Mouse (Mus musculus): Measurements from ENCODE around the gene Ccl26. TPM values are rescaled to one million over a fixed set of nuclear protein-coding genes. Genes with fewer than 3 reads are reported as not detected.

The Ccl26 gene
- polyA plus RNA-seq, 1 experiment: not detected

- DNase-seq: peak; percentile 98
- no peak within 1 kb of the TSS for H3K27ac ChIP-seq (ENCODE audit: control insufficient read depth, insufficient read depth, low read length)
- peaks cover 10% of the 10 kb centered on the region for H3K4me1 ChIP-seq (replicated peaks; ENCODE audit: control insufficient read depth, insufficient read depth, low read length)
- TF ChIP-seq POLR2A (IDR thresholded peaks at IDR 0.05; ENCODE audit: control insufficient read depth, extremely low read depth, insufficient read depth, low read length, poor library complexity): no peak
- TF ChIP-seq CTCF (IDR thresholded peaks at IDR 0.05; ENCODE audit: borderline replicate concordance, control insufficient read depth, extremely low read depth, insufficient read depth, low read length, poor library complexity): peak; percentile 32; the same call in 1 of the 2 replicates
- H3K27me3 ChIP-seq (ENCODE audit: control insufficient read depth, insufficient read depth, low read length): no peaks in the 10 kb centered on the region
- H3K36me3 ChIP-seq (ENCODE audit: control insufficient read depth, insufficient read depth, low read length): no peaks in the 10 kb centered on the region
- H3K4me3 ChIP-seq (ENCODE audit: control insufficient read depth, insufficient read depth, low read length): peak within 1 kb of the TSS; percentile 80
- WGBS: under 1% methylated on average over 46 of the region's 46 CpGs
Observed at GRCm38 (mm10) chr5:135544865-135545797, 18.2 kb downstream of the Ccl26 start, which contains the start of gene Hip1. Gene Hip1 (minus strand): TSS chr5:135545120.

DNA sequence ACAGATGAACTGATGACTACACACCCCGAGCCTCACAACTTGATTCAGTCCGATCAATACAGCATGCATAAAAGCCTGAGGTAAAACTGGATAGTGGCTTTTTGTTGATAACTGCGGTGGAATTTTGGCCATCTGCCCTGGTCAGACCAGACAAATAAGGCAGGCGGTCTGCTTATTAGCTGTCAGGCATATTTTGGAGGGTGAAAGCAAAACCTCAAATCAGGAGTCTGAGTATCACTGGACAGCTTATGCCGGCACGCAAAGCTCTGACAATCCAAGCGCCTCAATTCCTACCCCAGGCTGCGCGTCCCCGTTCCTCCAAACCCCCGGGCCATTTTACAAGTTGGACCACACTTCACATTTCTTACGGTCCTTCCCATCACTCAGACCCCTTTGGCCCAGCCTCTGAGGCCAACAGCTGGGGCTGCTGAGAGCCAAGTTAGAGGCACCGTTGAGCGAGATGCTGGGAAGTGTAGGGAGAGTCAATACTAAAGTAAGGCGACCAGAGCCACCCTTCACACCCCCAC, 19.3 kb downstream of the Ccl26 start:
- no peaks in the 10 kb centered on the region for H3K27me3 ChIP-seq (ENCODE audit: control insufficient read depth, insufficient read depth, low read length)
- H3K4me3 ChIP-seq (ENCODE audit: control insufficient read depth, insufficient read depth, low read length): peak overlapping the region; percentile 80; the same call in 1 of the 2 replicates
- no peaks in the 10 kb centered on the region for H3K36me3 ChIP-seq (ENCODE audit: control insufficient read depth, insufficient read depth, low read length)
- H3K27ac ChIP-seq (ENCODE audit: control insufficient read depth, insufficient read depth, low read length): no peak overlapping the region
- H3K4me1 ChIP-seq (replicated peaks; ENCODE audit: control insufficient read depth, insufficient read depth, low read length): peaks cover 10% of the 10 kb centered on the region
- no peak for DNase-seq
- TF ChIP-seq CTCF (IDR thresholded peaks at IDR 0.05; ENCODE audit: borderline replicate concordance, control insufficient read depth, extremely low read depth, insufficient read depth, low read length, poor library complexity) (no peak), POLR2A (IDR thresholded peaks at IDR 0.05; ENCODE audit: control insufficient read depth, extremely low read depth, insufficient read depth, low read length, poor library complexity) (no peak)
- 45% methylated on average over 15 of the region's 15 CpGs for WGBS

- peak; percentile 38 for DNase-seq
- H3K27me3 ChIP-seq (ENCODE audit: control insufficient read depth, insufficient read depth, low read length): no peaks in the 10 kb centered on the region
- peaks cover 8% of the 10 kb centered on the region for H3K4me1 ChIP-seq (replicated peaks; ENCODE audit: control insufficient read depth, insufficient read depth, low read length)
- no peak overlapping the region for H3K27ac ChIP-seq (ENCODE audit: control insufficient read depth, insufficient read depth, low read length)
- 12% methylated on average over 10 of the region's 10 CpGs for WGBS
- TF ChIP-seq CTCF (IDR thresholded peaks at IDR 0.05; ENCODE audit: borderline replicate concordance, control insufficient read depth, extremely low read depth, insufficient read depth, low read length, poor library complexity) (0 out of 2 replicates have a peak, but pooled peaks have one; percentile 23), POLR2A (IDR thresholded peaks at IDR 0.05; ENCODE audit: control insufficient read depth, extremely low read depth, insufficient read depth, low read length, poor library complexity) (no peak)
- no peaks in the 10 kb centered on the region for H3K36me3 ChIP-seq (ENCODE audit: control insufficient read depth, insufficient read depth, low read length)
- peak overlapping the region; percentile 25; the same call in 1 of the 2 replicates for H3K4me3 ChIP-seq (ENCODE audit: control insufficient read depth, insufficient read depth, low read length)
Observed at GRCm38 (mm10) chr5:135537794-135538214, 25.6 kb downstream of the Ccl26 start.

- Histone ChIP-seq H3K4me1 (replicated peaks; ENCODE audit: control insufficient read depth, insufficient read depth, low read length) (peaks cover 8% of the 10 kb centered on the region), H3K36me3 (ENCODE audit: control insufficient read depth, insufficient read depth, low read length) (no peaks in the 10 kb centered on the region), H3K27me3 (ENCODE audit: control insufficient read depth, insufficient read depth, low read length) (no peaks in the 10 kb centered on the region), H3K27ac (ENCODE audit: control insufficient read depth, insufficient read depth, low read length) (no peak overlapping the region), H3K4me3 (ENCODE audit: control insufficient read depth, insufficient read depth, low read length) (no peak overlapping the region)
- TF ChIP-seq CTCF (IDR thresholded peaks at IDR 0.05; ENCODE audit: borderline replicate concordance, control insufficient read depth, extremely low read depth, insufficient read depth, low read length, poor library complexity) (no peak), POLR2A (IDR thresholded peaks at IDR 0.05; ENCODE audit: control insufficient read depth, extremely low read depth, insufficient read depth, low read length, poor library complexity) (no peak)
- peak; percentile 16 for DNase-seq
- WGBS: 12% methylated on average over 4 of the region's 4 CpGs
Observed at GRCm38 (mm10) chr5:135537326-135537725, 26.0 kb downstream of the Ccl26 start.

- no peak for DNase-seq
- Histone ChIP-seq H3K36me3 (ENCODE audit: control insufficient read depth, insufficient read depth, low read length) (no peaks in the 10 kb centered on the region), H3K27me3 (ENCODE audit: control insufficient read depth, insufficient read depth, low read length) (no peaks in the 10 kb centered on the region), H3K4me3 (ENCODE audit: control insufficient read depth, insufficient read depth, low read length) (no peak overlapping the region), H3K27ac (ENCODE audit: control insufficient read depth, insufficient read depth, low read length) (no peak overlapping the region), H3K4me1 (replicated peaks; ENCODE audit: control insufficient read depth, insufficient read depth, low read length) (peaks cover 8% of the 10 kb centered on the region)
- TF ChIP-seq CTCF (IDR thresholded peaks at IDR 0.05; ENCODE audit: borderline replicate concordance, control insufficient read depth, extremely low read depth, insufficient read depth, low read length, poor library complexity): no peak
- TF ChIP-seq POLR2A (IDR thresholded peaks at IDR 0.05; ENCODE audit: control insufficient read depth, extremely low read depth, insufficient read depth, low read length, poor library complexity): no peak
Observed at GRCm38 (mm10) chr5:135535867-135536266, 27.5 kb downstream of the Ccl26 start.

DNA sequence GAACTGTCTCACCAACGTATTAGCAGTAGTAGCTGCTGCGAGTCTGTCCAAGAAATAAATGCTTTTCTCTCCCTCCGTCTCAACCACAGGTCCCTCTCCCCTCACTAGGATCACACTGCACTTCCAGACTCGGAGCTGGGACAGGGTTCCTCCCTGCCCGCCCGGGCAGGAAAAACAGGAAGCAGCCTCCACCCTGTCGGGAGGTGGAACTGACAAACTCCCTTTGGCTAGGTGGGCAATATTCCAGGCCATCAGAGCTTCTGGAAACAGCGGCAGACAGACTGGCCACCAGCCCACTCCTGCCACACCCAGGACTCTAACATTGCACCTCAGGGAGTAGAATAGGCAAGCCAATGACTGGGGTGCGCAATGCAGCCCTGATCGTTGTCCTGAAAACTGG, 29.9 kb downstream of the Ccl26 start:
- 91% methylated on average over 10 of the region's 10 CpGs for WGBS
- no peak overlapping the region for H3K27ac ChIP-seq (ENCODE audit: control insufficient read depth, insufficient read depth, low read length)
- no peak overlapping the region for H3K4me3 ChIP-seq (ENCODE audit: control insufficient read depth, insufficient read depth, low read length)
- TF ChIP-seq POLR2A (IDR thresholded peaks at IDR 0.05; ENCODE audit: control insufficient read depth, extremely low read depth, insufficient read depth, low read length, poor library complexity) (no peak), CTCF (IDR thresholded peaks at IDR 0.05; ENCODE audit: borderline replicate concordance, control insufficient read depth, extremely low read depth, insufficient read depth, low read length, poor library complexity) (no peak)
- peaks cover 8% of the 10 kb centered on the region for H3K4me1 ChIP-seq (replicated peaks; ENCODE audit: control insufficient read depth, insufficient read depth, low read length)
- no peak for DNase-seq
- H3K27me3 ChIP-seq (ENCODE audit: control insufficient read depth, insufficient read depth, low read length): no peaks in the 10 kb centered on the region
- H3K36me3 ChIP-seq (ENCODE audit: control insufficient read depth, insufficient read depth, low read length): no peaks in the 10 kb centered on the region
